Mouse (Mus musculus): ENCODE measurements around the gene Nos3. TPM values are rescaled to one million over a fixed set of nuclear protein-coding genes. Genes with fewer than 3 reads are reported as not detected.

Gene Nos3
- total and polyA plus RNA-seq, 3 experiments: 0.30 to 0.36 (median 0.31) TPM

- in situ Hi-C loops (cut with MboI; ENCODE audit: low pct_ligation_motif_present, low pct_unique_long_range_greater_than_20kb, low sequenced_read_pairs): no loop called here
- H3K27me3 ChIP-seq (replicated peaks): no peaks in the 10 kb centered on the region
- no peak for DNase-seq (ENCODE audit: extremely low read depth)
- H3K27ac ChIP-seq (ENCODE audit: insufficient read depth, low read depth): no peak overlapping the region
- no peaks in the 10 kb centered on the region for H3K79me2 ChIP-seq (replicated peaks; ENCODE audit: control insufficient read depth, extremely low read depth, insufficient read depth, poor library complexity, severe bottlenecking)
- peaks cover 30 to 72% of the 10 kb centered on the region in 2 experiments for H3K36me3 ChIP-seq (replicated peaks in 1 of 2; ENCODE audit: control insufficient read depth in 1 of 2, insufficient read depth in 1 of 2, low read length in 1 of 2)
- H3K4me2 ChIP-seq (ENCODE audit: insufficient read depth, low read depth, poor library complexity, severe bottlenecking): no peak overlapping the region
- H3K9me3 ChIP-seq (replicated peaks; ENCODE audit: low read length): no peaks in the 10 kb centered on the region
- no peak overlapping the region for H3K4me3 ChIP-seq (replicated peaks in 1 of 3; ENCODE audit: low read depth in 2 of 3, low read length in 2 of 3, poor library complexity in 1 of 3)
- no peak overlapping the region for H3K9ac ChIP-seq (ENCODE audit: insufficient read depth, low read depth)
- dilution Hi-C loops (cut with MboI; ENCODE audit: extremely low pct_ligation_motif_present, extremely low pct_unique_long_range_greater_than_20kb, low sequenced_read_pairs): no loop called here
- H3K4me1 ChIP-seq (ENCODE audit: control insufficient read depth in 1 of 2, insufficient read depth in 2 of 2): peaks cover 6 to 26% of the 10 kb centered on the region in 2 experiments
- TF ChIP-seq TBP (conservative IDR thresholded peaks at IDR 0.05; ENCODE audit: low read depth, low read length): no peak
- TF ChIP-seq ZMIZ1 (IDR thresholded peaks at IDR 0.05; ENCODE audit: low read depth, low read length): no peak
- TF ChIP-seq JUN (IDR thresholded peaks at IDR 0.05; ENCODE audit: insufficient read depth, low read depth, low read length): no peak
- TF ChIP-seq ELF1 (IDR thresholded peaks at IDR 0.05; ENCODE audit: low read depth, low read length): no peak
- no peak for TF ChIP-seq USF2 (conservative IDR thresholded peaks at IDR 0.05; ENCODE audit: low read depth, low read length)
- no peak for TF ChIP-seq UBTF (IDR thresholded peaks at IDR 0.05; ENCODE audit: low read depth, low read length)
- TF ChIP-seq MEF2A (IDR thresholded peaks at IDR 0.05; ENCODE audit: borderline replicate concordance, low read depth, low read length): no peak
- no peak for TF ChIP-seq E2F4 (IDR thresholded peaks at IDR 0.05; ENCODE audit: insufficient replicate concordance, low read depth, low read length)
- TF ChIP-seq NRF1 (IDR thresholded peaks at IDR 0.05; ENCODE audit: low read depth, low read length): no peak
- TF ChIP-seq POLR2A (IDR thresholded peaks at IDR 0.05; ENCODE audit: low read depth, low read length): no peak
- TF ChIP-seq EP300 (IDR thresholded peaks at IDR 0.05; ENCODE audit: low read length): no peak
- TF ChIP-seq ZC3H11A (IDR thresholded peaks at IDR 0.05; ENCODE audit: low read depth, low read length): no peak
- TF ChIP-seq ETS1 (conservative IDR thresholded peaks at IDR 0.05; ENCODE audit: low read depth, low read length): no peak
Measured at GRCm38 (mm10) chr5:24400362-24400761, 35.8 kb downstream of the Nos3 start.

DNA sequence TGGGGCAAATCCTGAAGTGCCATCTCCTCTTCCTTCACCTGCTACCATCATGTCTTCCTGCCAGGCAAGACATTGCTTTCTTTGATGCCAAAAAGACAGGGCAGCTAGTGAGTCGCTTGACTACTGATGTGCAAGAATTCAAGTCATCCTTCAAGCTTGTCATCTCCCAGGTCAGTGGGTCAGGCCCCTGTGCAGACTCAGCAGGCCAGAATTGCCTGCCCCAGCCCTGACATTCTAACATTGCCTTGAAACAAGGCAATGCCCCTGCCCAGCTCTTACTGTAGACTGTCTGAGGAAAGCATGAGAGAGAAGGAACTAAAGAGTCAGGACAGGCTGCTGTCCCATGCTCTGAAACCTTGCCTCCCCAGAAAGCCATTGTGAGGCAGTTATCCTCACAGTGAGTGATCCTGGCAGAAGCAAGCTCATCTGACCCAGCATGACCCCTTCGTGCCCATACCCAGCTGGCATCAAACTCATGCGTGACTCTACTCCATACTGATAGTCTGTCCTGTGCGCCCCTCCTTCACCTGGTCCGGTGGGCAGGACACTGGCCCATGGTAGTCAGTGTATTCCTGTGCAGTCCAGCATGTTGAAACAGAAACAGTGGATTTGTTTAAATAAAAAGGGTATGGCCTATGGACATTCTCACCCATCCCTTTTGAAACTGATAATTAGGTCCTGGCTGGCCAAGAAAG lies 36.4 kb downstream of the Nos3 start:
- H3K36me3 ChIP-seq (replicated peaks in 1 of 2; ENCODE audit: control insufficient read depth in 1 of 2, insufficient read depth in 1 of 2, low read length in 1 of 2): peaks cover 34 to 79% of the 10 kb centered on the region in 2 experiments
- H3K4me1 ChIP-seq (ENCODE audit: control insufficient read depth in 1 of 2, insufficient read depth in 2 of 2): peaks cover 6 to 27% of the 10 kb centered on the region in 2 experiments
- H3K9me3 ChIP-seq (replicated peaks; ENCODE audit: low read length): no peaks in the 10 kb centered on the region
- H3K27ac ChIP-seq (ENCODE audit: insufficient read depth, low read depth): no peak overlapping the region
- no peak overlapping the region for H3K4me3 ChIP-seq (replicated peaks in 1 of 3; ENCODE audit: low read depth in 2 of 3, low read length in 2 of 3, poor library complexity in 1 of 3)
- H3K79me2 ChIP-seq (replicated peaks; ENCODE audit: control insufficient read depth, extremely low read depth, insufficient read depth, poor library complexity, severe bottlenecking): no peaks in the 10 kb centered on the region
- in situ Hi-C loops (cut with MboI; ENCODE audit: low pct_ligation_motif_present, low pct_unique_long_range_greater_than_20kb, low sequenced_read_pairs) (no loop called here), dilution Hi-C loops (cut with MboI; ENCODE audit: extremely low pct_ligation_motif_present, extremely low pct_unique_long_range_greater_than_20kb, low sequenced_read_pairs) (no loop called here)
- H3K27me3 ChIP-seq (replicated peaks): no peaks in the 10 kb centered on the region
- no peak for DNase-seq (ENCODE audit: extremely low read depth)
- TF ChIP-seq TBP (conservative IDR thresholded peaks at IDR 0.05; ENCODE audit: low read depth, low read length): no peak
- no peak for TF ChIP-seq E2F4 (IDR thresholded peaks at IDR 0.05; ENCODE audit: insufficient replicate concordance, low read depth, low read length)
- no peak overlapping the region for H3K9ac ChIP-seq (ENCODE audit: insufficient read depth, low read depth)
- no peak overlapping the region for H3K4me2 ChIP-seq (ENCODE audit: insufficient read depth, low read depth, poor library complexity, severe bottlenecking)

Data from CH12.LX (cell line).